Mouse (Mus musculus): ENCODE data around the gene Sh3bgrl. TPM values are rescaled to one million over a fixed set of nuclear protein-coding genes. Genes with fewer than 3 reads are reported as not detected.

Gene Sh3bgrl
- polyA plus RNA-seq, 1 experiment from 2014 or later, result 50.9 TPM

DNA sequence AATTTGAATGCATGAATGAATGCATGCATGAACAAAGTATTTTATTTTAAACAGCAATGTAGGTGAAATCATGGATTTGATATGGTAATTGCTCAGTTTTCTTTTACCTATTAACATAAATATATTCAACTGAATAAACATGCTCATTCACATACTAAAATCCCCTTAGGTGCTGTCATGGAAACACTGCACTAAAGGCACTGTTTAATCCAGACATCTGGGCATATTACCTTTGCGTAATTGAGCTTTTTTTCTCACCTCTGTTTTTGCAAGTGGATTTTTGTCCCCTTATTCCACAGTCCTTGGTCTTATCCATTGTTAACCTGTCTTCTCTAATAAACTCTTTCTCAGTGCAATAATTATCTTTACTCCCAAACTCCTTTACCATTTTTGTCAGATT is 17.7 kb downstream of the Sh3bgrl start:
- ATAC-seq (ENCODE audit: low read depth) (no peak), DNase-seq (no peak)
- Histone ChIP-seq H3K27ac (no peak overlapping the region), H3K36me3 (no peaks in the 10 kb centered on the region), H3K9ac (no peak overlapping the region), H3K9me3 (replicated peaks) (no peaks in the 10 kb centered on the region), H3K4me2 (no peak overlapping the region), H3K4me3 (replicated peaks) (no peak overlapping the region), H3K27me3 (no peaks in the 10 kb centered on the region), H3K4me1 (replicated peaks) (peaks cover 3% of the 10 kb centered on the region; the same call in 1 of the 2 replicates)
- WGBS (ENCODE audit: insufficient replicate concordance), result 73% methylated on average over 1 of the region's 1 CpGs

DNA sequence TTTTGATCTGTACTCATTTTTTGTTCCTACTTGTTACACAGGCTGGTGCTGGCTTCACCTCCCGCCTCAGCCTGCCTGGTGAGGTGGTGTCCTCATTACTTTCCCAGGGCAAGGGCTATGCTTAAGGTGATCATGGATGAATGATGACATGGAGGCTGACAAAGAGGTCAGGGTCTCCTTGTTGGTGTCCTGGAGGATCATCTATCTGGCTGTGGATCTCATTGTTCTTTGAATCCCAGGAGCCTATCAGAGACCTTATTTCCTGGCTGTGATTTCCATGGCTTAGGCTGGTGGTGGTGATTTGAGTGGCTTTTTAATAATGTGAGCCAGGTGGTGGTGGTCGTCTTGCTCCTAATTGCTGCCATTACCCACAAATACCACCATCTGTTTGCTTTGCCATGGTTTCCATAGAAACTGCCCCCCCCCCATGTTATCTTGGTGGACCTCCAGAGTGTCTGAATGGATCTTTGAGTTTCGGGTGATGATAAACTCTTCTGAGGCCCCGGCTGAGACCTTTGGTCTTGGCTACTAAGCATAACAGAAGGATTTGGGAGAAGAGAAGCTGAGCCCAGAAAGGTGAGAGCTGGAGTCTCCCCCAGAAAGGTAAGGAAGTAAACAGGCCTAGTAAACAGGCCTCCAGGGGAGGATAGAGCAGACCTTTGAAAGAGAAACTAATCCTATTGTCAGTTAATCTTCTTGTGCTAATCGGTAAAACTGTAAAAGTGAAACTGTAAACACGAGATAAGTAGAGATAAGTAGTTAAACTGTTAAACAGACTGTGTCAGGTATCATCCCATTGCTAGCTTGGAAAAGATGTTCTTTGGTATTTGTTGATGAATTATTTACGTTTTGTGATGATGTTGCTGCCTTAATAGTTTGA is 18.5 kb downstream of the Sh3bgrl start:
- H3K4me1 ChIP-seq (replicated peaks), result peaks cover 3% of the 10 kb centered on the region; the same call in 1 of the 2 replicates
- H3K36me3 ChIP-seq, result no peaks in the 10 kb centered on the region
- DNase-seq (no peak), ATAC-seq (ENCODE audit: low read depth) (no peak)
- H3K9me3 ChIP-seq (replicated peaks), result no peaks in the 10 kb centered on the region
- peak overlapping the region; percentile 58 for H3K4me2 ChIP-seq
- peak overlapping the region; percentile 39 for H3K4me3 ChIP-seq (replicated peaks)
- H3K9ac ChIP-seq, result peak overlapping the region; percentile 22; the same call in 1 of the 2 replicates
- H3K27me3 ChIP-seq, result no peaks in the 10 kb centered on the region
- 29% methylated on average over 7 of the region's 7 CpGs for WGBS (ENCODE audit: insufficient replicate concordance)
- no peak overlapping the region for H3K27ac ChIP-seq

DNA sequence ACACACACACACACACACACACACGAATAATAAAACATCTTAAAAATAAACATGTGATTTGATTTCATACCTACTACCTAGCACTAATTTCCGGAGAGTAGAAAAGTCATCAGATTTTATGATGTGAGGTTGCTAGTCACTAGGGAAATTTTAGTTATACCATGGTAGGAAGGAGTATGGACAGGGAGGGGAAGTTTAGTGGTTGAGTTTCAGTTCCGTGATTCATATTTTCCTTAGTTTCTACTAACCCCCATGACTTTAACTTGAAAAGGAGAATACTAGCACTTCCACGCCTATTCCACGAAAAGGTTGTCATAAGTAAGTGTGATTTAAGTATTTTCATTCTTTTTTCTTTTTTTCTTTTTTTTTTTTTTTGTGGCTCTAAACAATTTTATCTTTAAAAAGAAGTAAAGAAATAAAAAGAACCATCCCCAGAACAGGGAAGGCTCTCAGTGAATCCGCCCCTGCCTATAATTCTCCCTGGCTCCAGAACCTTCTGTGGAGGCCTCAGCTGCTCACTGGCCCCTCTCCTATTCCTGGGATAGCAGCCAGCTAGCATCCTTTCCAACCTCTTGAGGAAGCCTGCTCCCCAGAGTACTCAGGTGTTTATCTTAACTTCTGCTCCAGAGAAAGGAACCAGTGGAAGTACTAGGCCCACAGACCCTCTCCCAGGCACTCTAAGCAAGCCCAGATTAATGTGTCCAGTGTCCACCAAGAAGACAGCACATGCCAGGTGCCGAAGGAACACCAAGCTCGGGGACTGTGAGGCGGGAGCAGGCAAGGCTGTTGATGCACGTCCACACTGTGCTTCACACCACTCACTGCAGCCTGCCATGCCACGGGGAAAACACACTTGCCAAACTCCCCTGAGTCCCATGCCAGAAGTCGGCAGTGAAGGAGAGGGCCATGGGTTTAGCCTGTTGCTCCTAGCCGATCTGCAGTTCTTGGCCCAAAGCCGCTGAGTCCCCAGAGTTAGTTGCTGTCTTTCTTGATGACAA is 25.0 kb downstream of the Sh3bgrl start:
- ATAC-seq (ENCODE audit: low read depth), result no peak
- no peak overlapping the region for H3K27ac ChIP-seq

DNA sequence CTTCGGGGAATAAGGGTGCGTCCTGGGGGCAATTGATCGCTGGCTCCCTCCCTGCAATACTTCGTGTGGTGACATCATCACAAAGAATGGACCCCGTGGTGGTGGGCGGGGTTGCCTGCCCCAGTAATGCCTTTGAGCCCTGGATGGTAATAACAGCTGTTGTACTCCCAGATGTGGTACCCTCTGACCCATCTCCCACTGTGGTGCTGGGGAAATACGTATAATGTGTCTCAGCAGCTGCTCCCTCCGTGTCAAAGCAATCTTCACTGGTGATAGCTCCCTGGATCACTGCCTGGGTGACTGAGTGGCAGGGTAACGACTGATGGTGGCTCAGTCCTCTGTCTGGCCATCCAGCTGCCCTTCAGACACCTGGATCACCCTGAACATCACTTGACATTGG is 26.0 kb downstream of the Sh3bgrl start:
- no peak overlapping the region for H3K27ac ChIP-seq
- H3K27me3 ChIP-seq, result no peaks in the 10 kb centered on the region
- no peak overlapping the region for H3K4me3 ChIP-seq (replicated peaks)
- H3K9ac ChIP-seq, result no peak overlapping the region
- no peak overlapping the region for H3K4me2 ChIP-seq
- no peak for ATAC-seq (ENCODE audit: low read depth)
- no peaks in the 10 kb centered on the region for H3K4me1 ChIP-seq (replicated peaks)
- H3K9me3 ChIP-seq (replicated peaks), result no peaks in the 10 kb centered on the region
- no peak for DNase-seq
- no peaks in the 10 kb centered on the region for H3K36me3 ChIP-seq
- 61% methylated on average over 9 of the region's 9 CpGs for WGBS (ENCODE audit: insufficient replicate concordance)

More for the DNA sequence above, 25.0 kb downstream of the Sh3bgrl start:
- Histone ChIP-seq H3K36me3 (no peaks in the 10 kb centered on the region), H3K9ac (no peak overlapping the region), H3K4me1 (replicated peaks) (no peaks in the 10 kb centered on the region), H3K27me3 (no peaks in the 10 kb centered on the region), H3K4me2 (no peak overlapping the region), H3K4me3 (replicated peaks) (no peak overlapping the region), H3K9me3 (replicated peaks) (no peaks in the 10 kb centered on the region)
- WGBS (ENCODE audit: insufficient replicate concordance), result 73% methylated on average over 14 of the region's 14 CpGs
- no peak for DNase-seq

DNA sequence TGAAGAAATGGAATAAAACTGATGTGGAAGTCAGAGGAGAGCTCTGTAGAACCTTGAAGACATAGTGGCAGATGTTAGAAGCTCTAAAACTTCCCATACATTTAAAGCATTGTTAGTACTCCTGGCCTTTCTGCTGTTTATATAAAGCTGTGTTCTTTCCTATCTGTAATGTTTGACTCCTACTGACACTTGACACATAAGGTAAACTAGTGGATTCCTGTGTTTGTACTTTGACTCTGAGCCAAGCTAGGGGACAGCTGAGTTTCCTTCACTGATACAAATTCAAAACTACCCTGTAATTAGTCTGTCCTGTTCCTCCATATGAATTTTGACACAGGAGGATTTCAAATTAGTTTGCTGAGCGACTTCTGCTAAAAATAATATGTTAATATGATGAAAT is 27.5 kb downstream of the Sh3bgrl start:
- Histone ChIP-seq H3K27ac (no peak overlapping the region; the same call in 1 of the 2 replicates), H3K4me2 (no peak overlapping the region), H3K9me3 (replicated peaks) (no peaks in the 10 kb centered on the region), H3K4me1 (replicated peaks) (peaks cover 6% of the 10 kb centered on the region), H3K9ac (no peak overlapping the region), H3K36me3 (no peaks in the 10 kb centered on the region), H3K27me3 (no peaks in the 10 kb centered on the region), H3K4me3 (replicated peaks) (no peak overlapping the region)
- ATAC-seq (ENCODE audit: low read depth), result no peak
- 55% methylated on average over 1 of the region's 1 CpGs for WGBS (ENCODE audit: insufficient replicate concordance)
- no peak for DNase-seq

DNA sequence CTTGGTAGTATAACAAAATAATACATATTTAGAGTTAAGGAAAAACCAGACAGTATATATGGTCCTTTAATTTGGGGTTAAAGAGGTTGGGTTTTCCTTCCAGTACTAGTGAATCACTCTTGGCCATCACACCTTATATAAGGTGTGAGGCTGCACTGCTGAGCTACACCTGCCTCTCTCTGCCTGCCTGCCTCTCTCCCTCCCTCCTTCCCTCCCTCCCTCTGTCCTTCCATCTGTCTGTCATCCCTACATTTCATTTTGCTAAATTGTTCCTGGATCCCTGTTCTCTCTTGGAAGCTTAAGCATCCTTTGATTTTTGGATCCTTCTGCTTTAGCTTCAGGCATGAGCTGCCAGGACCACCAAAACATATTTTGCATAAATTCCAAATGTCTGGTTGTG is 28.6 kb downstream of the Sh3bgrl start:
- Histone ChIP-seq H3K4me1 (replicated peaks) (peaks cover 9% of the 10 kb centered on the region), H3K9me3 (replicated peaks) (no peaks in the 10 kb centered on the region), H3K9ac (no peak overlapping the region), H3K27ac (no peak overlapping the region), H3K27me3 (no peaks in the 10 kb centered on the region), H3K4me2 (no peak overlapping the region), H3K36me3 (no peaks in the 10 kb centered on the region), H3K4me3 (replicated peaks) (no peak overlapping the region)
- ATAC-seq (ENCODE audit: low read depth) (no peak), DNase-seq (no peak)

DNA sequence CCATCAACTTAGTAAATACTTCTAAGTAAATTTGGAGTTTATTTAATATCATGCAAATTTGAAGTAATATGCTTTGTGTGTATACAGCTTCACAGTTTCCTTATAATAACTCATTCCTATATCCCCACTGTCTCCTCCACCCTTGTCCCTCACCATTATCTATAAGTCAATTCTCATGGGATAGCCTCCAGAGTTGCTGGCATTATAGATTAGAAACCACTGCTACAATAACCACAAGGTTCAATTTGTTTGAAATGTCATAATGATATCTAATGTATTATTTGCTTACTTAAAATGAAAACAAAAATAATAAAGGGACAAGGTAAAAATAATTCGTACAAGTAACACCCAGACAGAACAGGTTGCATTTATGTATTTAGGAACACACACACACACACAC is 31.7 kb downstream of the Sh3bgrl start:
- no peak overlapping the region for H3K4me2 ChIP-seq
- H3K9me3 ChIP-seq (replicated peaks), result no peaks in the 10 kb centered on the region
- peaks cover 9% of the 10 kb centered on the region for H3K4me1 ChIP-seq (replicated peaks)
- no peak overlapping the region for H3K27ac ChIP-seq
- peak; percentile 77 for ATAC-seq (ENCODE audit: low read depth)
- no peak for DNase-seq
- 63% methylated on average over 1 of the region's 1 CpGs for WGBS (ENCODE audit: insufficient replicate concordance)
- no peak overlapping the region for H3K4me3 ChIP-seq (replicated peaks)
- no peaks in the 10 kb centered on the region for H3K36me3 ChIP-seq
- no peaks in the 10 kb centered on the region for H3K27me3 ChIP-seq
- no peak overlapping the region for H3K9ac ChIP-seq

DNA sequence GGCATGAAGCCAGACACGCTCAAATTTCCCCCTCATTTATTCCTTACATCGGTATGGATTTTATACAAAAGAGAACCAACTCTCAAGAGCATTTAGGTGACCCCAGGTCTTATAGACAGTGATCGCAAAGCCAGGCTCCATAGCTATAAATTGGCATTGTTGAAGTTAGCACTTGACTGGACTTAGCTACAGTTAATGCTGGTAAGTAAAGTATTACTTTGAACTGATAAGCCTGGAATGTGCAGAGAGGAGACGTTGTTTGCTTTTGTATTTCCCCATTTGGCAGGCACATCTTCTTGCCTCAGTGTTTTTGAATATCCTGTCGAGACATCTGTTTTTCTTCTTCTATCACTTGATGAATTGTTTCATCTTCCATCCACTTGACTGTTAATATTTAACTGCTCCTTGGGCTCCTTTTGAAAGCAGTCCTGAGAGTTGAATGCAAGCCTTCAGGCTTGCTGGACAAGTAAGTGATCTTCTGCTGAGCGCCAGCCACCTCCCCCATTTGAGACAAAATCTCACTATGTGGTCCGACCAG is 32.5 kb downstream of the Sh3bgrl start:
- no peaks in the 10 kb centered on the region for H3K36me3 ChIP-seq
- H3K9ac ChIP-seq, result no peak overlapping the region
- peaks cover 9% of the 10 kb centered on the region for H3K4me1 ChIP-seq (replicated peaks)
- no peak overlapping the region for H3K4me3 ChIP-seq (replicated peaks)
- peak overlapping the region; percentile 32; the same call in 1 of the 2 replicates for H3K27ac ChIP-seq
- H3K27me3 ChIP-seq, result no peaks in the 10 kb centered on the region
- H3K9me3 ChIP-seq (replicated peaks), result no peaks in the 10 kb centered on the region
- H3K4me2 ChIP-seq, result no peak overlapping the region
- no peak for DNase-seq
- ATAC-seq (ENCODE audit: low read depth), result peak; percentile 47; the same call in 1 of the 2 replicates
- 55% methylated on average over 7 of the region's 7 CpGs for WGBS (ENCODE audit: insufficient replicate concordance)

DNA sequence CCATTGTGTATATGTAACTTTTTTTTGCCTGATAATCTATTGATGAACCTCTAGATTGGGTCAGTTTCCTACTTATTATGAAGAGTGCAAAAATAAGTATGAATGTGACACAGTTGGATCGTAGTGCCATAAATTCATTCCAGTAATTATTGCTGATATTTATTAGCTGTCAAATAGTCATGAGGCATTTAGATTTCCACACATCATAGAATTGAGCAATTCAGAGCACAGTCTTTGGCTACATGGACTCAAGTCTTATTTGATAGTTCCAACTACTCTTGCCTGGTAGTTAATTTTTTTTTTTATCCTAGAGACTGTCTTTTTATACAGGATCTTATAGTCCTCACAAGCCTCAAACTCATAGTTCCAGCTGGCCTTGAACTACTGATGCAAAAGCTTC is 34.9 kb downstream of the Sh3bgrl start:
- no peak for ATAC-seq (ENCODE audit: low read depth)
- no peak overlapping the region for H3K27ac ChIP-seq
- H3K4me2 ChIP-seq, result no peak overlapping the region
- H3K4me1 ChIP-seq (replicated peaks), result peaks cover 9% of the 10 kb centered on the region
- WGBS (ENCODE audit: insufficient replicate concordance), result 74% methylated on average over 1 of the region's 1 CpGs
- DNase-seq, result no peak
- H3K9me3 ChIP-seq (replicated peaks), result no peaks in the 10 kb centered on the region
- no peaks in the 10 kb centered on the region for H3K27me3 ChIP-seq
- no peaks in the 10 kb centered on the region for H3K36me3 ChIP-seq
- H3K9ac ChIP-seq, result no peak overlapping the region
- H3K4me3 ChIP-seq (replicated peaks), result no peak overlapping the region

DNA sequence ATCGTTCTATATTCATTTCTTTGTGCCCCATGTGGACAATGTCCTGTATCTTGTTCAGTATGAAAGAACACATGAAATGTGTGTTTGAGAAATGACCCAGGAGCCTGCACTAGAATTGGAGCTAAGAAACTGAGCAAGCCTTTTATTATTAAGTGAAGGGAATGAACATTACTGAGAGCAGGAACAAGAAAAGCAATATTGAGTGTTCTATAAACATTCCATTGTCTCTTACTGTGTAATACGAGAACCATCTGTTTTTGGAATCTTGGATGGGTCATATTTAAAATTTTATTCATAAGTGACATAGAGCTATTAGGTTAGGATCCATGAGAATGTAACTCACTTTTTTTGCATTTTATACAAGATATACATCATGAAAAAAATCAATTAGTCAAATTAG is 36.7 kb downstream of the Sh3bgrl start:
- WGBS (ENCODE audit: insufficient replicate concordance), result 78% methylated on average over 2 of the region's 2 CpGs
- Histone ChIP-seq H3K9me3 (replicated peaks) (no peaks in the 10 kb centered on the region), H3K4me2 (no peak overlapping the region), H3K27ac (no peak overlapping the region), H3K36me3 (no peaks in the 10 kb centered on the region), H3K4me1 (replicated peaks) (peaks cover 9% of the 10 kb centered on the region), H3K9ac (no peak overlapping the region), H3K4me3 (replicated peaks) (no peak overlapping the region), H3K27me3 (no peaks in the 10 kb centered on the region)
- no peak for ATAC-seq (ENCODE audit: low read depth)
- no peak for DNase-seq

DNA sequence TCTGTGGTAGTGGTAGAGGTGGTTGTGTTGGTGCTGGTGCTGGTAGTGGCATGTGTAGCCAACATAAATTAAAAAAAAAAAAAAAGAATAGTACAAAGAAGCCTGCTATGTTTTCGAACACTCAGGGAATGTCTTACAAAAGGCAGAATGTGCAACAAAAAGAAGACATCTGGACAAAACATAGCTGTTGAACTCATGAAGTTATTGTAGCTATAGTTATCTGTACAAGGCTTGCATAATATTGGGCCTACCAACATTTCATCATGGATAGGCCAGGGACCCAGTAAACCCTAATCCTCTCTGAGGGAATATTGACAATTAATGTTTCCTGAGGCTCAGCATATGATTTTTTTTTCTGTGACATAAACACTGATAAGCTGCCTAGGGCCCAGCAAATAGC is 37.3 kb downstream of the Sh3bgrl start:
- DNase-seq (no peak), ATAC-seq (ENCODE audit: low read depth) (no peak)
- no peak overlapping the region for H3K4me3 ChIP-seq (replicated peaks)
- H3K27ac ChIP-seq, result no peak overlapping the region
- H3K27me3 ChIP-seq, result no peaks in the 10 kb centered on the region
- peaks cover 5% of the 10 kb centered on the region for H3K4me1 ChIP-seq (replicated peaks)
- H3K9ac ChIP-seq, result no peak overlapping the region
- WGBS (ENCODE audit: insufficient replicate concordance), result 60% methylated on average over 1 of the region's 1 CpGs
- no peaks in the 10 kb centered on the region for H3K9me3 ChIP-seq (replicated peaks)
- H3K4me2 ChIP-seq, result no peak overlapping the region
- no peaks in the 10 kb centered on the region for H3K36me3 ChIP-seq
